Mouse (Mus musculus): ENCODE measurements around the gene Nme1. TPM values are rescaled to one million over a fixed set of nuclear protein-coding genes. Genes with fewer than 3 reads are reported as not detected.

Nme1 gene
- total and polyA plus RNA-seq, 2 experiments from 2014 or later, result 17.2 to 56.1 TPM

- DNase-seq (ENCODE audit: low spot score), result no peak
- Histone ChIP-seq H3K9ac (replicated peaks; ENCODE audit: low read depth, low read length) (no peak overlapping the region; the same call in 1 of the 2 replicates), H3K4me2 (ENCODE audit: low read depth, low read length) (peak overlapping the region; percentile 39; the same call in 1 of the 2 replicates), H3K27ac (ENCODE audit: low read depth) (peak overlapping the region; percentile 97), H3K27me3 (ENCODE audit: control insufficient read depth, insufficient read depth, low read length) (no peaks in the 10 kb centered on the region), H3K36me3 (replicated peaks; ENCODE audit: control insufficient read depth, insufficient read depth, low read length) (no peaks in the 10 kb centered on the region), H3K4me3 (ENCODE audit: low read depth, low read length) (no peak overlapping the region), H3K4me1 (ENCODE audit: control insufficient read depth, insufficient read depth) (peaks cover 20% of the 10 kb centered on the region), H3K9me3 (replicated peaks; ENCODE audit: control insufficient read depth, low read length) (no peaks in the 10 kb centered on the region)
- TF ChIP-seq CTCF (IDR thresholded peaks at IDR 0.05; ENCODE audit: low read depth) (no peak), EP300 (IDR thresholded peaks at IDR 0.05; ENCODE audit: low read depth) (no peak)
- WGBS, result 74% methylated on average over 4 of the region's 4 CpGs
- no peak for ATAC-seq (ENCODE audit: insufficient read depth, low read depth)
Observed at GRCm38 (mm10) chr11:93987026-93987425, 18.7 kb upstream of the Nme1 start.

GRCm38 (mm10) chr11:93986298-93986697 is 18.0 kb upstream of the Nme1 start:
- Histone ChIP-seq H3K4me1 (ENCODE audit: control insufficient read depth, insufficient read depth) (peaks cover 20% of the 10 kb centered on the region), H3K4me2 (ENCODE audit: low read depth, low read length) (no peak overlapping the region), H3K27ac (ENCODE audit: low read depth) (no peak overlapping the region), H3K4me3 (ENCODE audit: low read depth, low read length) (no peak overlapping the region), H3K9me3 (replicated peaks; ENCODE audit: control insufficient read depth, low read length) (no peaks in the 10 kb centered on the region), H3K9ac (replicated peaks; ENCODE audit: low read depth, low read length) (no peak overlapping the region), H3K36me3 (replicated peaks; ENCODE audit: control insufficient read depth, insufficient read depth, low read length) (no peaks in the 10 kb centered on the region), H3K27me3 (ENCODE audit: control insufficient read depth, insufficient read depth, low read length) (no peaks in the 10 kb centered on the region)
- TF ChIP-seq EP300 (IDR thresholded peaks at IDR 0.05; ENCODE audit: low read depth), result no peak
- no peak for TF ChIP-seq CTCF (IDR thresholded peaks at IDR 0.05; ENCODE audit: low read depth)
- no peak for ATAC-seq (ENCODE audit: insufficient read depth, low read depth)
- no peak for DNase-seq (ENCODE audit: low spot score)

- Histone ChIP-seq H3K36me3 (replicated peaks; ENCODE audit: control insufficient read depth, insufficient read depth, low read length) (no peaks in the 10 kb centered on the region), H3K4me2 (ENCODE audit: low read depth, low read length) (no peak overlapping the region), H3K9me3 (replicated peaks; ENCODE audit: control insufficient read depth, low read length) (no peaks in the 10 kb centered on the region), H3K27me3 (ENCODE audit: control insufficient read depth, insufficient read depth, low read length) (no peaks in the 10 kb centered on the region), H3K9ac (replicated peaks; ENCODE audit: low read depth, low read length) (no peak overlapping the region), H3K4me3 (ENCODE audit: low read depth, low read length) (no peak overlapping the region), H3K27ac (ENCODE audit: low read depth) (no peak overlapping the region), H3K4me1 (ENCODE audit: control insufficient read depth, insufficient read depth) (peaks cover 20% of the 10 kb centered on the region)
- TF ChIP-seq EP300 (IDR thresholded peaks at IDR 0.05; ENCODE audit: low read depth) (no peak), CTCF (IDR thresholded peaks at IDR 0.05; ENCODE audit: low read depth) (no peak)
- 82% methylated on average over 5 of the region's 5 CpGs for WGBS
- ATAC-seq (ENCODE audit: insufficient read depth, low read depth) (no peak), DNase-seq (ENCODE audit: low spot score) (no peak)
Observed at GRCm38 (mm10) chr11:93985265-93985664, 16.9 kb upstream of the Nme1 start.

- no peak overlapping the region for H3K9ac ChIP-seq (replicated peaks; ENCODE audit: low read depth, low read length)
- H3K9me3 ChIP-seq (replicated peaks; ENCODE audit: control insufficient read depth, low read length), result no peaks in the 10 kb centered on the region
- DNase-seq (ENCODE audit: low spot score) (no peak), ATAC-seq (ENCODE audit: insufficient read depth, low read depth) (no peak)
- TF ChIP-seq CTCF (IDR thresholded peaks at IDR 0.05; ENCODE audit: low read depth), result no peak
- TF ChIP-seq EP300 (IDR thresholded peaks at IDR 0.05; ENCODE audit: low read depth), result no peak
- no peak overlapping the region for H3K4me3 ChIP-seq (ENCODE audit: low read depth, low read length)
- H3K4me1 ChIP-seq (ENCODE audit: control insufficient read depth, insufficient read depth), result peaks cover 20% of the 10 kb centered on the region
- H3K4me2 ChIP-seq (ENCODE audit: low read depth, low read length), result no peak overlapping the region
- H3K27ac ChIP-seq (ENCODE audit: low read depth), result no peak overlapping the region
- no peaks in the 10 kb centered on the region for H3K27me3 ChIP-seq (ENCODE audit: control insufficient read depth, insufficient read depth, low read length)
- no peaks in the 10 kb centered on the region for H3K36me3 ChIP-seq (replicated peaks; ENCODE audit: control insufficient read depth, insufficient read depth, low read length)
- WGBS, result 84% methylated on average over 3 of the region's 3 CpGs
Observed at GRCm38 (mm10) chr11:93984619-93985018, 16.3 kb upstream of the Nme1 start.

- no peak overlapping the region for H3K27ac ChIP-seq (ENCODE audit: low read depth)
- H3K9ac ChIP-seq (replicated peaks; ENCODE audit: low read depth, low read length), result no peak overlapping the region
- ATAC-seq (ENCODE audit: insufficient read depth, low read depth), result no peak
- WGBS, result 61% methylated on average over 6 of the region's 6 CpGs
- no peaks in the 10 kb centered on the region for H3K4me1 ChIP-seq (ENCODE audit: control insufficient read depth, insufficient read depth)
- no peak overlapping the region for H3K4me2 ChIP-seq (ENCODE audit: low read depth, low read length)
- no peaks in the 10 kb centered on the region for H3K36me3 ChIP-seq (replicated peaks; ENCODE audit: control insufficient read depth, insufficient read depth, low read length)
- no peak overlapping the region for H3K4me3 ChIP-seq (ENCODE audit: low read depth, low read length)
- no peaks in the 10 kb centered on the region for H3K27me3 ChIP-seq (ENCODE audit: control insufficient read depth, insufficient read depth, low read length)
- DNase-seq (ENCODE audit: low spot score), result no peak
- TF ChIP-seq EP300 (IDR thresholded peaks at IDR 0.05; ENCODE audit: low read depth), result no peak
- no peak for TF ChIP-seq CTCF (IDR thresholded peaks at IDR 0.05; ENCODE audit: low read depth)
- H3K9me3 ChIP-seq (replicated peaks; ENCODE audit: control insufficient read depth, low read length), result no peaks in the 10 kb centered on the region
Observed at GRCm38 (mm10) chr11:93979502-93980049, 11.3 kb upstream of the Nme1 start.

GRCm38 (mm10) chr11:93972951-93973350 is 4.6 kb upstream of the Nme1 start:
- 78% methylated on average over 5 of the region's 5 CpGs for WGBS
- Histone ChIP-seq H3K4me3 (ENCODE audit: low read depth, low read length) (no peak overlapping the region), H3K9me3 (replicated peaks; ENCODE audit: control insufficient read depth, low read length) (no peaks in the 10 kb centered on the region), H3K4me2 (ENCODE audit: low read depth, low read length) (no peak overlapping the region), H3K27me3 (ENCODE audit: control insufficient read depth, insufficient read depth, low read length) (no peaks in the 10 kb centered on the region), H3K4me1 (ENCODE audit: control insufficient read depth, insufficient read depth) (no peaks in the 10 kb centered on the region), H3K27ac (ENCODE audit: low read depth) (no peak overlapping the region), H3K36me3 (replicated peaks; ENCODE audit: control insufficient read depth, insufficient read depth, low read length) (no peaks in the 10 kb centered on the region), H3K9ac (replicated peaks; ENCODE audit: low read depth, low read length) (no peak overlapping the region)
- no peak for DNase-seq (ENCODE audit: low spot score)
- no peak for ATAC-seq (ENCODE audit: insufficient read depth, low read depth)
- TF ChIP-seq CTCF (IDR thresholded peaks at IDR 0.05; ENCODE audit: low read depth) (no peak), EP300 (IDR thresholded peaks at IDR 0.05; ENCODE audit: low read depth) (no peak)

All from heart, postnatal 0 days (tissue).